Mouse (Mus musculus) MN1 (cell line): ENCODE measurements around the gene Impdh2.

Source experiments
- DNase-seq: peaks from one replicate; pipeline ENCODE4 v3.0.0-alpha.2; 2016; ENCODE audit warnings: low spot score

Impdh2 gene

GRCm38 (mm10) chr9:108569381-108570206, 9.5 kb downstream of the Impdh2 start, which contains the start of gene Dalrd3:
Gene Dalrd3 (plus strand): TSS chr9:108569886.
- DNase-seq: peak; percentile 92

GRCm38 (mm10) chr9:108570207-108570896, 10.3 kb downstream of the Impdh2 start:
- DNase-seq: peak; percentile 87

GRCm38 (mm10) chr9:108571401-108571973, 11.4 kb downstream of the Impdh2 start:
- no peak for DNase-seq

- DNase-seq: no peak
These were observed 12.2 kb downstream of the Impdh2 start for GRCm38 (mm10) chr9:108572321-108572720.

- peak; percentile 72 for DNase-seq
These were observed 13.9 kb downstream of the Impdh2 start for GRCm38 (mm10) chr9:108573774-108574690.

- DNase-seq: no peak
These were observed 14.8 kb downstream of the Impdh2 start for GRCm38 (mm10) chr9:108574921-108575320.

GRCm38 (mm10) chr9:108575321-108576297, 15.5 kb downstream of the Impdh2 start:
- DNase-seq: no peak

- no peak for DNase-seq
These were observed 16.9 kb downstream of the Impdh2 start for GRCm38 (mm10) chr9:108577025-108577424.

GRCm38 (mm10) chr9:108577934-108578544, 18.0 kb downstream of the Impdh2 start:
- DNase-seq: peak; percentile 62

- DNase-seq: peak; percentile 96
These were observed 18.7 kb downstream of the Impdh2 start, which contains the start of gene Wdr6 for GRCm38 (mm10) chr9:108578545-108579343. Gene Wdr6 (minus strand): TSS chr9:108578739.

- DNase-seq: no peak
These were observed 19.2 kb downstream of the Impdh2 start for GRCm38 (mm10) chr9:108579344-108579690.

- DNase-seq: peak; percentile 95
These were observed 27.6 kb downstream of the Impdh2 start for GRCm38 (mm10) chr9:108587571-108588180.

GRCm38 (mm10) chr9:108589229-108589628, 29.1 kb downstream of the Impdh2 start:
- DNase-seq: peak; percentile 60

- DNase-seq: peak; percentile 52
These were observed 31.4 kb downstream of the Impdh2 start for GRCm38 (mm10) chr9:108591462-108591861.

GRCm38 (mm10) chr9:108594354-108594753, 34.3 kb downstream of the Impdh2 start:
- no peak for DNase-seq

GRCm38 (mm10) chr9:108596998-108597764, 37.1 kb downstream of the Impdh2 start, which contains the start of gene P4htm:
Gene P4htm (minus strand): TSS chr9:108597667.
- DNase-seq: peak; percentile 74

- DNase-seq: peak; percentile 35
These were observed 39.0 kb downstream of the Impdh2 start for GRCm38 (mm10) chr9:108599021-108599566.

- no peak for DNase-seq
These were observed 39.9 kb downstream of the Impdh2 start for GRCm38 (mm10) chr9:108600011-108600410.
